Mouse (Mus musculus) embryonic facial prominence, embryonic 11.5 days (tissue): ENCODE measurements at regions not wholly inside any gene's neighbourhood (a gene's known extent, or its start where the extent isn't known, plus 50 kb on each side); places are given as distances from the start of the nearest gene placed in this dataset.
A peak's percentile ranks its signal among the peaks of the same experiment; 100 is the strongest.

Source experiments
- ATAC-seq: fragments of 200-750 bp; cut with Nextera tagmentation; replicated peaks from 2 replicates; pipeline ENCODE4 v1.8.0; 2017; ENCODE audit warnings: low read depth; ENCODE audit not compliant: insufficient number of reproducible peaks, low FRiP score, low TSS enrichment
- DNase-seq: peaks from one replicate; pipeline ENCODE4 v3.0.0-alpha.2; 2015; ENCODE audit warnings: low spot score
- H3K27ac ChIP-seq: fragments of 300-500 bp; sonication (generic); replicated peaks from 2 replicates; pipeline ENCODE4 v1.5.1; 2014; ENCODE audit warnings: mild to moderate bottlenecking, low read depth, low read length, control low read depth
- H3K27me3 ChIP-seq: fragments of 300-500 bp; sonication (generic); 2 replicates; pipeline ENCODE4 v1.6.1; 2014; ENCODE audit warnings: mild to moderate bottlenecking, low read length, moderate library complexity, mixed read lengths; ENCODE audit not compliant: control insufficient read depth, insufficient read depth
- H3K36me3 ChIP-seq: fragments of 300-500 bp; sonication (generic); replicated peaks from 2 replicates; pipeline ENCODE4 v1.6.1; 2014; ENCODE audit warnings: low read depth, mild to moderate bottlenecking, low read length, moderate library complexity, mixed read lengths; ENCODE audit not compliant: control insufficient read depth, insufficient read depth
- H3K4me1 ChIP-seq: fragments of 300-500 bp; sonication (generic); 2 replicates; pipeline ENCODE4 v1.6.1; 2014; ENCODE audit warnings: low read length, mixed read lengths; ENCODE audit not compliant: control insufficient read depth, insufficient read depth
- H3K4me2 ChIP-seq: fragments of 300-500 bp; sonication (generic); 2 replicates; pipeline ENCODE4 v1.6.1; 2014; ENCODE audit warnings: low read depth, mild to moderate bottlenecking, control low read depth, low read length, moderate library complexity
- H3K4me3 ChIP-seq: fragments of 300-500 bp; sonication (generic); 2 replicates; pipeline ENCODE4 v1.5.1; 2014; ENCODE audit warnings: low read depth, low read length, control low read depth
- H3K9ac ChIP-seq: fragments of 300-500 bp; sonication (generic); replicated peaks from 2 replicates; pipeline ENCODE4 v1.6.1; 2014; ENCODE audit warnings: mild to moderate bottlenecking, control low read depth, low read length
- H3K9me3 ChIP-seq: fragments of 300-500 bp; sonication (generic); replicated peaks from 2 replicates; pipeline ENCODE4 v1.6.1; 2016; ENCODE audit warnings: mild to moderate bottlenecking, low read length, inconsistent platforms, mixed read lengths; ENCODE audit not compliant: control insufficient read depth
- WGBS: fragments of 180-500 bp; shearing (Covaris S2); extraction: QIAGEN DNeasy Blood & Tissue Kit; methylation state at CpG from one replicate; pipeline ENCODE4 v1.1.7; 2014; 5-methylcytosine and 5-hydroxymethylcytosine counted together

- H3K9ac ChIP-seq: no peak overlapping the region
- WGBS: under 1% methylated on average over 25 of the region's 26 CpGs
- no peaks in the 10 kb centered on the region for H3K36me3 ChIP-seq
Measured at GRCm38 (mm10) chr13:94710574-94711172, 78.0 kb upstream of the Tbca start.

GRCm38 (mm10) chr13:94713451-94713850 is 75.3 kb upstream of the Tbca start:
- Histone ChIP-seq H3K4me3 (no peak overlapping the region), H3K9ac (no peak overlapping the region), H3K9me3 (no peaks in the 10 kb centered on the region), H3K4me1 (peaks cover 3% of the 10 kb centered on the region; the same call in 1 of the 2 replicates), H3K4me2 (no peak overlapping the region), H3K36me3 (no peaks in the 10 kb centered on the region), H3K27me3 (peaks cover 28% of the 10 kb centered on the region), H3K27ac (no peak overlapping the region)
- 62% methylated on average over 3 of the region's 3 CpGs for WGBS
- DNase-seq: no peak
- no peak for ATAC-seq

More at GRCm38 (mm10) chr13:94710574-94711172, 78.0 kb upstream of the Tbca start:
- ATAC-seq (no peak), DNase-seq (peak; percentile 33)
- no peaks in the 10 kb centered on the region for H3K9me3 ChIP-seq
- H3K4me1 ChIP-seq: peaks cover 3% of the 10 kb centered on the region; the same call in 1 of the 2 replicates
- no peak overlapping the region for H3K27ac ChIP-seq
- H3K27me3 ChIP-seq: peaks cover 48% of the 10 kb centered on the region
- peak overlapping the region; percentile 32 for H3K4me2 ChIP-seq
- H3K4me3 ChIP-seq: peak overlapping the region; percentile 25

DNA sequence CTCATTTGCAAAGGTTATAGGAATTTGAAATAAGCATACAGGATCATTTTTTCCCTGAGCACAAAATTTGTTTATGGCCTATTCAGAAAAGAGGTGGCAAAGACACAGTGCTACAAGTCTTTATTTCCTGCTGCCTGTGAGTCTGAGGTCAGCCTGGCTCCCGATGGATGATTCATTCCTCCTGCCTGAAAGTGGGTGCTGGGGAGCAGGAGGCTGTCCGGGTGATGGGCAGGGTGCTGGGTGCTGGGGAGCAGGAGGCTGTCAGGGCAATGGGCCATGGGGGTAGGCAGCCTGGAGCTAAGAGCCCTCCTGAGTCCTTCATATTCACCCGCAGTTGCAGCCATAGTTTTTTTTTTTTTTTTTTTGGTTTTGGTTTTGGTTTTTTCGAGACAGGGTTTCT is 67.1 kb upstream of the Tbca start:
- 80% methylated on average over 3 of the region's 4 CpGs for WGBS
- ATAC-seq: no peak
- no peak overlapping the region for H3K27ac ChIP-seq
- H3K36me3 ChIP-seq: no peaks in the 10 kb centered on the region
- H3K9me3 ChIP-seq: no peaks in the 10 kb centered on the region
- DNase-seq: no peak
- no peaks in the 10 kb centered on the region for H3K4me1 ChIP-seq
- no peak overlapping the region for H3K4me3 ChIP-seq
- H3K9ac ChIP-seq: no peak overlapping the region
- H3K27me3 ChIP-seq: no peaks in the 10 kb centered on the region
- no peak overlapping the region for H3K4me2 ChIP-seq
